Mouse (Mus musculus): ENCODE data around the gene Wdcp. TPM values are rescaled to one million over a fixed set of nuclear protein-coding genes. Genes with fewer than 3 reads are reported as not detected.

Wdcp gene
- polyA plus RNA-seq, 1 experiment from 2014 or later, result 10.4 TPM

DNA sequence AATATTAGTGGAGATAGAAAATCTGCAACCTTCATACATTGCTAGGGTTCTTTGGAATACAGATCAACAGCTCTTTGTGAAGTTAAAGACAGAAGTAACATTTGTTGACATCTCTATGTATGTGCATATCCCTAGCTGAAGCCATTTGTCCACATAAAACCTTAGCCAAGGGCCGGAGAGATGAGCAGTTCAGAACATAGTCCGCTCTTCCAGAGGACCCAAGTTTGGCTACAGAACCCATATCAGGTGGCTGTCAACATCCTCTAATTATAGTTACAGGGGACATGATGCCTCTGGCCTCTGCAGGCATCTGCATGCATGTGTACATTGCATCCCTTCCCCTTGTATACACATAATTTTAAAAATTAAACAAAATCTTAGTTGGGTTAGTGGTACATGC lies 46.1 kb downstream of the Wdcp start:
- ATAC-seq (ENCODE audit: low read depth), result no peak
- Histone ChIP-seq H3K4me1 (ENCODE audit: control insufficient read depth, insufficient read depth, low read length) (no peaks in the 10 kb centered on the region), H3K4me3 (ENCODE audit: low read depth, low read length) (no peak overlapping the region), H3K36me3 (ENCODE audit: control insufficient read depth, insufficient read depth, low read length) (peaks cover 11% of the 10 kb centered on the region; the same call in 1 of the 2 replicates), H3K27ac (replicated peaks; ENCODE audit: low read depth, low read length) (no peak overlapping the region), H3K4me2 (ENCODE audit: low read depth, low read length) (no peak overlapping the region), H3K9me3 (ENCODE audit: control insufficient read depth, low read length) (no peaks in the 10 kb centered on the region), H3K9ac (ENCODE audit: low read depth, low read length) (no peak overlapping the region), H3K27me3 (replicated peaks; ENCODE audit: control insufficient read depth, insufficient read depth, low read length) (no peaks in the 10 kb centered on the region)
- 86% methylated on average over 2 of the region's 2 CpGs for WGBS
- no peak for DNase-seq (ENCODE audit: low spot score)

DNA sequence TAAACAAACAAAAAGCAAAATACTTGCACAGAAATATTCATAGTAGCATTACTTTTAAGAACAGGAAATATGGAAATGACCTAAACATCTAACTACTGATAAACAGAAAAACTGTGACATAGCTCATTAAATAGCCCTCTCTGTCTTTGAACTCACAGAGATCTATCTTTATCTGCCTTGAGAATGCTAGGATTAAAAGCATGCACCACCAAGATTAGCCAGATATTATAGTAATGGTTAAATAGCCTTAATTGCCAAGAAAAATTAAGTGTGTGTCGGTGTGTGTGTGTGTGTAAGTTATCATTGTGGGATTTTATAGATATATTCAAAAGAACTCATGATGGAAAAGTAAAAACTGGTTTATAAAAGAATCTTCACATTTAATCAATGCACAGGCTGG lies 46.8 kb downstream of the Wdcp start:
- ATAC-seq (ENCODE audit: low read depth), result no peak
- 90% methylated on average over 1 of the region's 1 CpGs for WGBS

DNA sequence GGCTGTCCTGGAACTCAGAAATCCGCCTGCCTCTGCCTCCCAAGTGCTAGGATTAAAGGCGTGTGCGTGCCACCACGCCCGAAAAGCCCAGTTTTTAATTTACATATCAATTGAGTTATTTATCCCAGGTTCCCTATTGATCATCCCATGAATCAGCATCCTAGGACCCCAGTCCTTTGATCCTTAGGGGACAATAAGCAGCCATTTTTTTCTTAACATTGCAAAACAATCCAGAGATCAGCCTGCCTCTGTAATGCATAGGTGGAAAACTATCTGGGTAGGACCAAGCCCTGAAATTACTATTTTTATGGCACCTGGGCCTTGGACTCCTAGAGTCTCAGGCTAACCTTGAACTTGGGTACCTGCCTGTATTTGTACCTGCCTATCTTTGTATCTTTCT lies 54.9 kb downstream of the Wdcp start:
- ATAC-seq (ENCODE audit: low read depth), result no peak
- Histone ChIP-seq H3K9ac (ENCODE audit: low read depth, low read length) (no peak overlapping the region), H3K36me3 (ENCODE audit: control insufficient read depth, insufficient read depth, low read length) (0 out of 2 replicates have a peak, but pooled peaks cover 7% of the 10 kb centered on the region), H3K27ac (replicated peaks; ENCODE audit: low read depth, low read length) (no peak overlapping the region), H3K4me3 (ENCODE audit: low read depth, low read length) (no peak overlapping the region), H3K27me3 (replicated peaks; ENCODE audit: control insufficient read depth, insufficient read depth, low read length) (no peaks in the 10 kb centered on the region), H3K4me1 (ENCODE audit: control insufficient read depth, insufficient read depth, low read length) (no peaks in the 10 kb centered on the region), H3K4me2 (ENCODE audit: low read depth, low read length) (no peak overlapping the region), H3K9me3 (ENCODE audit: control insufficient read depth, low read length) (no peaks in the 10 kb centered on the region)
- WGBS, result 93% methylated on average over 5 of the region's 5 CpGs
- no peak for DNase-seq (ENCODE audit: low spot score)

More for the DNA sequence above, 46.8 kb downstream of the Wdcp start:
- Histone ChIP-seq H3K36me3 (ENCODE audit: control insufficient read depth, insufficient read depth, low read length) (peaks cover 11% of the 10 kb centered on the region; the same call in 1 of the 2 replicates), H3K4me1 (ENCODE audit: control insufficient read depth, insufficient read depth, low read length) (no peaks in the 10 kb centered on the region), H3K4me3 (ENCODE audit: low read depth, low read length) (no peak overlapping the region), H3K9ac (ENCODE audit: low read depth, low read length) (no peak overlapping the region), H3K9me3 (ENCODE audit: control insufficient read depth, low read length) (no peaks in the 10 kb centered on the region), H3K27ac (replicated peaks; ENCODE audit: low read depth, low read length) (no peak overlapping the region), H3K4me2 (ENCODE audit: low read depth, low read length) (no peak overlapping the region), H3K27me3 (replicated peaks; ENCODE audit: control insufficient read depth, insufficient read depth, low read length) (no peaks in the 10 kb centered on the region)
- DNase-seq (ENCODE audit: low spot score), result no peak

DNA sequence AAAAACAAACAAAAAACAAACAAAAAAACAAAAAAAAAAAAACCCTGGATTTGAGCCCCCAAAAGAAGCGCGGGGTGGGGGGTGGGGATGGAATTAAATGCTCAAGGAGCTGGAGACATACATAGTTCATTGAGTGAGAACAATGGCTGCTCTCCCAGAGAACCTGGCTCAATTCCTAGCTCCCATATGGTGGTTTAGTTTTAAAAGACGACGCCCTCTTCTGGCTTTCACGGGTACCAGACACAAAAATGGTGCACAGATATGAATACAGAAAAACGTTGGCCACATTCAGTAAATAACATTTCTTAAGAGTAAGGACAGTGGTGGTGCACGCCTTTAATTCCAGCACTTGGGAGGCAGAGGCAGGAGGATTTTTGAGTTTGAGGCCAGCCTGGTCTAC lies 62.8 kb downstream of the Wdcp start:
- H3K4me3 ChIP-seq (ENCODE audit: low read depth, low read length), result no peak overlapping the region
- no peak overlapping the region for H3K9ac ChIP-seq (ENCODE audit: low read depth, low read length)
- DNase-seq (ENCODE audit: low spot score) (peak; percentile 10), ATAC-seq (ENCODE audit: low read depth) (no peak)
- no peaks in the 10 kb centered on the region for H3K27me3 ChIP-seq (replicated peaks; ENCODE audit: control insufficient read depth, insufficient read depth, low read length)
- no peaks in the 10 kb centered on the region for H3K4me1 ChIP-seq (ENCODE audit: control insufficient read depth, insufficient read depth, low read length)
- H3K4me2 ChIP-seq (ENCODE audit: low read depth, low read length), result no peak overlapping the region
- H3K36me3 ChIP-seq (ENCODE audit: control insufficient read depth, insufficient read depth, low read length), result no peaks in the 10 kb centered on the region
- no peak overlapping the region for H3K27ac ChIP-seq (replicated peaks; ENCODE audit: low read depth, low read length)
- H3K9me3 ChIP-seq (ENCODE audit: control insufficient read depth, low read length), result no peaks in the 10 kb centered on the region
- 81% methylated on average over 7 of the region's 7 CpGs for WGBS

DNA sequence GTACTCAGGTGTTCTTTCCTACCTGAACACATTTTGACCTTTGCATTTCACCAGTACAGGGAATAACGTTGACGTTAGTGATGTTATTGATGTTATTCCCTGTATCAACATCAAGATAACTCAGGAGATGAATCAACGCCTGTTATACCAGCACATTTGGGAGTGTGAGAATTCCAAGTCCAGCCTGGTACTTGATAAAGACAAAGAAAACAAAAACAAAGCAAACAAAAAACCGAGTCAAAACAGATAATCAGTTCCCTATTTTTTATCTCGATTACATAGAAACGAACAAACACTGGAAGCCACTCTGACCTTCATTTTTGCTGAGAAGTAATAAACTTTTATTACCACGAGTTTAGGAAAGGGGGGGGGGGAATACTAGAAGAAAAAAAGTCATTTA lies 63.4 kb downstream of the Wdcp start:
- peak overlapping the region; percentile 85 for H3K9ac ChIP-seq (ENCODE audit: low read depth, low read length)
- peak overlapping the region; percentile 88 for H3K4me2 ChIP-seq (ENCODE audit: low read depth, low read length)
- H3K4me1 ChIP-seq (ENCODE audit: control insufficient read depth, insufficient read depth, low read length), result no peaks in the 10 kb centered on the region
- WGBS, result 56% methylated on average over 7 of the region's 7 CpGs
- ATAC-seq (ENCODE audit: low read depth), result no peak
- no peaks in the 10 kb centered on the region for H3K9me3 ChIP-seq (ENCODE audit: control insufficient read depth, low read length)
- H3K27ac ChIP-seq (replicated peaks; ENCODE audit: low read depth, low read length), result no peak overlapping the region
- H3K4me3 ChIP-seq (ENCODE audit: low read depth, low read length), result peak overlapping the region; percentile 77
- H3K36me3 ChIP-seq (ENCODE audit: control insufficient read depth, insufficient read depth, low read length), result no peaks in the 10 kb centered on the region
- H3K27me3 ChIP-seq (replicated peaks; ENCODE audit: control insufficient read depth, insufficient read depth, low read length), result no peaks in the 10 kb centered on the region
- DNase-seq (ENCODE audit: low spot score), result no peak

DNA sequence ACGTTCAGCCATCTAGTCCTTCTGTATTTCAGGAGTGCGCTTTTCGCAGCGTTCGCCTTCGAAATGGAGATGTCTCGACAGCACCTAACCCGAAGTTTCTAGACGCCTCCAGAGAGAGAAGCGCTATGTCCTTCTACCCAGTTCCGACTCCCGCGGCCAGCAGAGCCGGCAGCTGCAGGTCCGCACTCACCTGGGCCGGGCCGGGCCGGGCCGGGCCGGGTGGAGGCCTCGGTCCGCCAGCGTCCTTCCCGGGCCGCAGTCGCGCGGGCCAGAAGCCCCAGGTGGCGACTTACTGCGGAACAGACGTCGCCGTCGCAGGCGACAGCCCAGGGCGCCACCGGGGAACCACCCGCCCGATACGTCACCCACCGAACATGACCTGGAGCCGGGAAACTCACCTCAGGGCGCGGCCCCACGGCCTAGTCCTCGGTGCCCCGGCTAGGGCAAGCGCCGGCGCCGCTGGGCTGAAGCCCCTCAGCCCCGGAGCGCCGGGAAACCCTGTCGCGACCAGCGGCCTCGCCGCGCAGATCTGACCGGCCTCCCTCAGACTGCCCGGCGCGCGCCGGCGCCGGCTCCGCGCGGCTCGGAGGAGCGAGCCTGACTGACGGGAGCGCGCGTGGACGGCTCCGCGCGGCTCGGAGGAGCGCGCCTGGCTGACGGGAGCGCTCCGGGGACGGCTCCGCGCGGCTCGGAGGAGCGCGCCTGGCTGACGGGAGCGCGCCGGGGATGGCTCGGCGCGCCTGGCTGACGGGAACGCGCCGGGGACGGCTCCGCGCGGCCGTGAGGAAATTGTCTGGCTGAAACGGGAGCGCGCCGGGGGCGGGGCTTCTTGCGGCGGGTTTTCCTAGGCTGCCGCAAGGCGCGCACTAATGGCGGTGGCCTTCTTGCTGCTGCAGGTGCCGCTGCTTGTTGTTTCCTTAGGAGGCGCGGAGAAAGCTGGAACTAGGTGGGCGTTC lies 64.1 kb downstream of the Wdcp start, which contains the start of gene Ubxn2a:
Gene Ubxn2a, minus strand, starts transcription at position 755 of the 956 bp plus-strand sequence.
- peak; percentile 95 for ATAC-seq (ENCODE audit: low read depth)
- under 1% methylated on average over 73 of the region's 125 CpGs for WGBS
- Histone ChIP-seq H3K4me3 (ENCODE audit: low read depth, low read length) (peak within 1 kb of the TSS; percentile 77), H3K27me3 (replicated peaks; ENCODE audit: control insufficient read depth, insufficient read depth, low read length) (no peaks in the 10 kb centered on the region), H3K36me3 (ENCODE audit: control insufficient read depth, insufficient read depth, low read length) (no peaks in the 10 kb centered on the region), H3K9ac (ENCODE audit: low read depth, low read length) (peak within 1 kb of the TSS; percentile 85), H3K4me1 (ENCODE audit: control insufficient read depth, insufficient read depth, low read length) (no peaks in the 10 kb centered on the region), H3K9me3 (ENCODE audit: control insufficient read depth, low read length) (no peaks in the 10 kb centered on the region), H3K4me2 (ENCODE audit: low read depth, low read length) (peak within 1 kb of the TSS; percentile 88), H3K27ac (replicated peaks; ENCODE audit: low read depth, low read length) (peak within 1 kb of the TSS; percentile 74)
- peak; percentile 95 for DNase-seq (ENCODE audit: low spot score)

DNA sequence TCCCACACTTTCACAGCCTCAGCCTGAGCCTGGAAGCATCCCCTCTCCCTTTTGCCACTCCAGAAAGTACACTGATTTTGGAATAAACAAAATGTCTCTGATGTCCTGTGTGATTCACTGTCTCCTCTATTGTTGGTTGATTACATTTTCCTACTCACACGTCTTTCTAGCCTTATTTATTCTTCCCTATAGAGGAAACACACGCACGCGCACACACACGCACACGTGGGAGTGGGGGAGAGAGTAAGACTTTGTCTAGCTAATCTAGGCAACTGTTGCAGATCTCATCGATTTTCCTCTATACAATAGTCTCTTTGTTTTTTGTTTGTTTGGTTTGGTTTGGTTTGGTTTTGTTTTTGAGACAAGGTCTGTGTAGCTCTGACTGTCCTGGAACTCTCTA lies 65.3 kb downstream of the Wdcp start:
- Histone ChIP-seq H3K4me2 (ENCODE audit: low read depth, low read length) (no peak overlapping the region), H3K36me3 (ENCODE audit: control insufficient read depth, insufficient read depth, low read length) (no peaks in the 10 kb centered on the region), H3K27me3 (replicated peaks; ENCODE audit: control insufficient read depth, insufficient read depth, low read length) (no peaks in the 10 kb centered on the region), H3K9ac (ENCODE audit: low read depth, low read length) (no peak overlapping the region), H3K27ac (replicated peaks; ENCODE audit: low read depth, low read length) (no peak overlapping the region), H3K4me3 (ENCODE audit: low read depth, low read length) (no peak overlapping the region), H3K9me3 (ENCODE audit: control insufficient read depth, low read length) (no peaks in the 10 kb centered on the region), H3K4me1 (ENCODE audit: control insufficient read depth, insufficient read depth, low read length) (no peaks in the 10 kb centered on the region)
- no peak for DNase-seq (ENCODE audit: low spot score)
- ATAC-seq (ENCODE audit: low read depth), result no peak
- 92% methylated on average over 7 of the region's 7 CpGs for WGBS

Data from embryonic facial prominence, embryonic 14.5 days (tissue).